Mouse (Mus musculus): ENCODE measurements at regions not wholly inside any gene's neighbourhood (a gene's known extent, or its start where the extent isn't known, plus 50 kb on each side); places are given as distances from the start of the nearest gene placed in this dataset.

- no peak for TF ChIP-seq CTCF (IDR thresholded peaks at IDR 0.05; ENCODE audit: control insufficient read depth, insufficient read depth, low read length)
- TF ChIP-seq POLR2A (IDR thresholded peaks at IDR 0.05; ENCODE audit: borderline replicate concordance, control insufficient read depth, low read depth, low read length), result no peak
Observed at GRCm38 (mm10) chr2:6265117-6265516, 52.3 kb upstream of the Echdc3 start.

Measured in bone marrow, adult 2 months (tissue).